Mouse (Mus musculus): ENCODE data around the gene Prrt3. TPM values are rescaled to one million over a fixed set of nuclear protein-coding genes. Genes with fewer than 3 reads are reported as not detected.

The Prrt3 gene
- polyA plus RNA-seq, 1 experiment: 0.22 TPM

DNA sequence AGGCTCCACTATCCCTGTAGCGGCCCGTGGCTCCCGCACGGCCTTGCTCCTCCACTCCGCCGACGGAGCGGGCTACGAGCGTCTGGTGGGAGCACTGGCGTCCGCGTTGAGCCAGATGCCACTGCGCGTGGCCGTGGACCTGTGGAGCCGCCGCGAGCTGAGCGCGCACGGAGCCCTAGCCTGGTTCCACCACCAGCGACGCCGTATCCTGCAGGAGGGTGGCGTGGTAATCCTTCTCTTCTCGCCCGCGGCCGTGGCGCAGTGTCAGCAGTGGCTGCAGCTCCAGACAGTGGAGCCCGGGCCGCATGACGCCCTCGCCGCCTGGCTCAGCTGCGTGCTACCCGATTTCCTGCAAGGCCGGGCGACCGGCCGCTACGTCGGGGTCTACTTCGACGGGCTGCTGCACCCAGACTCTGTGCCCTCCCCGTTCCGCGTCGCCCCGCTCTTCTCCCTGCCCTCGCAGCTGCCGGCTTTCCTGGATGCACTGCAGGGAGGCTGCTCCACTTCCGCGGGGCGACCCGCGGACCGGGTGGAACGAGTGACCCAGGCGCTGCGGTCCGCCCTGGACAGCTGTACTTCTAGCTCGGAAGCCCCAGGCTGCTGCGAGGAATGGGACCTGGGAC lies 19.1 kb downstream of the Prrt3 start:
- H3K4me3 ChIP-seq: peak overlapping the region; percentile 33
- TF ChIP-seq POLR2A (IDR thresholded peaks at IDR 0.05; ENCODE audit: insufficient read length, low read depth) (no peak), TCF12 (IDR thresholded peaks at IDR 0.05; ENCODE audit: insufficient read depth, poor library complexity, severe bottlenecking) (no peak), POLR2AphosphoS2 (IDR thresholded peaks at IDR 0.05; ENCODE audit: insufficient read length, low read depth) (no peak), TCF3 (IDR thresholded peaks at IDR 0.05; ENCODE audit: insufficient read length, low read depth) (no peak), CEBPB (IDR thresholded peaks at IDR 0.05; ENCODE audit: insufficient read depth, poor library complexity, severe bottlenecking) (no peak), SRF (IDR thresholded peaks at IDR 0.05; ENCODE audit: control insufficient read depth, insufficient read length, low read depth) (no peak)
- peak overlapping the region; percentile 80 for H3K4me2 ChIP-seq (ENCODE audit: low read depth)
- no peaks in the 10 kb centered on the region for H3K79me2 ChIP-seq (ENCODE audit: control insufficient read depth, insufficient read depth)
- no peaks in the 10 kb centered on the region for H3K27me3 ChIP-seq (ENCODE audit: control insufficient read depth, insufficient read depth, insufficient read length)
- peaks cover 4% of the 10 kb centered on the region for H3K36me3 ChIP-seq (ENCODE audit: control insufficient read depth, insufficient read depth)
- no peak overlapping the region for H3ac ChIP-seq (ENCODE audit: control insufficient read depth, insufficient read length)

DNA sequence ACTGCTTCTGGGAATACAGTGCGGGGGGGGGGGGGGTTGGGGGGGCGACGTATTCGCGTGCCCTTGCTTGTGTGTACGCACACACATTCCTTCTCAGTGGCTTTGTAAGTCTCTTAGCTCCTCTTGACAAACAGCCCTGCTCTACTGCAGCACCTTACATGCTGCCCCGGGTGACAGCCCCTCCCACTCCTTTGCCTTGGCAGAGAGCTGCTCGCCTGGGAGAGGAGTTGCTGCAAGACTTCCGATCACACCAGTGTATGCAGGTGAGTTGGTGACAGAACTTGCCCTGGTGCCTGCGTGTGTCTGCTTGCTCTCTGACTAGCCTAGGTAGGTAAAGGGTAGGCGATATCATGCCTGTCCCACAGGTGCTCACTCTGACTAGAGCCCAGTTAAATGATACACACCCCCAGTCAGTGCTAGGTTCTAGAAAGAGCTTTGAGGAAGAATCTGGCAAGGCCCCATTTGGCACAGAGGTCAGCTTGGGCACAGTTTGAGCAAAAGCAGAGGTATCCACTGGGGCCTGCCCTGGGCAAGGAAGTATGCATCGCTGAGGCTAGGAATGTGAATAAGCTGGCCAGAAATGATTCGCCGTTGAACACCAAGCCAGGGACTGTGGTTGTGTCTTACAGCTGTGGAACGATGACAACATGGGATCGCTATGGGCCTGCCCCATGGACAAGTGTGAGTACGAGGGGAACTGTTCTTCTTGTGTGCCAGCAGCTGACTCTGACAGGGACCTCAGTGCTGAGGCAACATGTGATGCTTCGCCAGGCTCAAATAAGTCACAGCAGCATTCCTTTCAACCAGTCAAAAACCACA lies 21.0 kb downstream of the Prrt3 start:
- H3K4me3 ChIP-seq: no peak overlapping the region
- TF ChIP-seq USF1 (IDR thresholded peaks at IDR 0.05; ENCODE audit: low read depth) (peak; percentile 78), MYOG (IDR thresholded peaks at IDR 0.05; ENCODE audit: control insufficient read depth in 1 of 3, insufficient read depth in 1 of 3, insufficient read length in 2 of 3, low read depth in 2 of 3) (peak; percentile 90 to 97 (median 93)), SRF (IDR thresholded peaks at IDR 0.05; ENCODE audit: control insufficient read depth, insufficient read length, low read depth) (peak; percentile 22), MYOD1 (IDR thresholded peaks at IDR 0.05; ENCODE audit: control insufficient read depth in 1 of 3, insufficient read length in 2 of 3, low read depth in 2 of 3) (peak; percentile 6 to 95 (median 91)), REST (IDR thresholded peaks at IDR 0.05; ENCODE audit: insufficient read depth, insufficient read length) (no peak), POLR2A (IDR thresholded peaks at IDR 0.05; ENCODE audit: insufficient read length, low read depth) (no peak), TCF12 (IDR thresholded peaks at IDR 0.05; ENCODE audit: insufficient read depth, poor library complexity, severe bottlenecking) (peak; percentile 54), MAX (IDR thresholded peaks at IDR 0.05; ENCODE audit: low read depth) (peak; percentile 22), TCF3 (IDR thresholded peaks at IDR 0.05; ENCODE audit: insufficient read length, low read depth) (no peak), CEBPB (IDR thresholded peaks at IDR 0.05; ENCODE audit: insufficient read depth, poor library complexity, severe bottlenecking) (0 out of 2 replicates have a peak, but pooled peaks have one; percentile 24), POLR2AphosphoS2 (IDR thresholded peaks at IDR 0.05; ENCODE audit: insufficient read length, low read depth) (no peak), E2F4 (IDR thresholded peaks at IDR 0.05; ENCODE audit: insufficient read depth) (no peak)
- H3K79me2 ChIP-seq (ENCODE audit: control insufficient read depth, insufficient read depth): no peaks in the 10 kb centered on the region
- H3ac ChIP-seq (ENCODE audit: control insufficient read depth, insufficient read length): no peak overlapping the region
- H3K27me3 ChIP-seq (ENCODE audit: control insufficient read depth, insufficient read depth, insufficient read length): no peaks in the 10 kb centered on the region
- H3K36me3 ChIP-seq (ENCODE audit: control insufficient read depth, insufficient read depth): peaks cover 4% of the 10 kb centered on the region
- peak overlapping the region; percentile 66 for H3K4me2 ChIP-seq (ENCODE audit: low read depth)

- Histone ChIP-seq H3K4me3 (no peak overlapping the region), H3K27me3 (ENCODE audit: control insufficient read depth, insufficient read depth, insufficient read length) (no peaks in the 10 kb centered on the region), H3ac (ENCODE audit: control insufficient read depth, insufficient read length) (no peak overlapping the region), H3K79me2 (ENCODE audit: control insufficient read depth, insufficient read depth) (no peaks in the 10 kb centered on the region), H3K36me3 (ENCODE audit: control insufficient read depth, insufficient read depth) (peaks cover 4% of the 10 kb centered on the region), H3K4me2 (ENCODE audit: low read depth) (no peak overlapping the region)
- TF ChIP-seq MYOD1 (IDR thresholded peaks at IDR 0.05; ENCODE audit: control insufficient read depth in 1 of 3, insufficient read length in 2 of 3, low read depth in 2 of 3) (no peak), POLR2A (IDR thresholded peaks at IDR 0.05; ENCODE audit: insufficient read length, low read depth) (no peak)
Observed at GRCm38 (mm10) chr6:113478906-113479305, 22.8 kb downstream of the Prrt3 start.

GRCm38 (mm10) chr6:113477353-113477752 lies 24.4 kb downstream of the Prrt3 start:
- no peak overlapping the region for H3K4me2 ChIP-seq (ENCODE audit: low read depth)
- H3K36me3 ChIP-seq (ENCODE audit: control insufficient read depth, insufficient read depth): peaks cover 4% of the 10 kb centered on the region
- H3K27me3 ChIP-seq (ENCODE audit: control insufficient read depth, insufficient read depth, insufficient read length): no peaks in the 10 kb centered on the region
- no peak for TF ChIP-seq CEBPB (IDR thresholded peaks at IDR 0.05; ENCODE audit: insufficient read depth, poor library complexity, severe bottlenecking)
- peak in 1 of 3 experiments; percentile 23 for TF ChIP-seq MYOG (IDR thresholded peaks at IDR 0.05; ENCODE audit: control insufficient read depth in 1 of 3, insufficient read depth in 1 of 3, insufficient read length in 2 of 3, low read depth in 2 of 3)
- no peak overlapping the region for H3ac ChIP-seq (ENCODE audit: control insufficient read depth, insufficient read length)
- H3K4me3 ChIP-seq: no peak overlapping the region
- H3K79me2 ChIP-seq (ENCODE audit: control insufficient read depth, insufficient read depth): no peaks in the 10 kb centered on the region

GRCm38 (mm10) chr6:113473715-113474114 lies 28.0 kb downstream of the Prrt3 start:
- no peak overlapping the region for H3K4me2 ChIP-seq (ENCODE audit: low read depth)
- H3ac ChIP-seq (ENCODE audit: control insufficient read depth, insufficient read length): no peak overlapping the region
- no peak overlapping the region for H3K4me3 ChIP-seq
- no peaks in the 10 kb centered on the region for H3K79me2 ChIP-seq (ENCODE audit: control insufficient read depth, insufficient read depth)
- H3K36me3 ChIP-seq (ENCODE audit: control insufficient read depth, insufficient read depth): peaks cover 4% of the 10 kb centered on the region
- TF ChIP-seq USF1 (IDR thresholded peaks at IDR 0.05; ENCODE audit: low read depth): no peak
- no peak for TF ChIP-seq SRF (IDR thresholded peaks at IDR 0.05; ENCODE audit: control insufficient read depth, insufficient read length, low read depth)
- no peak for TF ChIP-seq REST (IDR thresholded peaks at IDR 0.05; ENCODE audit: insufficient read depth, insufficient read length)
- no peak for TF ChIP-seq CEBPB (IDR thresholded peaks at IDR 0.05; ENCODE audit: insufficient read depth, poor library complexity, severe bottlenecking)
- no peak for TF ChIP-seq MAX (IDR thresholded peaks at IDR 0.05; ENCODE audit: low read depth)
- TF ChIP-seq TCF12 (IDR thresholded peaks at IDR 0.05; ENCODE audit: insufficient read depth, poor library complexity, severe bottlenecking): no peak
- no peak for TF ChIP-seq POLR2AphosphoS2 (IDR thresholded peaks at IDR 0.05; ENCODE audit: insufficient read length, low read depth)
- no peak for TF ChIP-seq E2F4 (IDR thresholded peaks at IDR 0.05; ENCODE audit: insufficient read depth)
- no peak for TF ChIP-seq MYOG (IDR thresholded peaks at IDR 0.05; ENCODE audit: control insufficient read depth in 1 of 3, insufficient read depth in 1 of 3, insufficient read length in 2 of 3, low read depth in 2 of 3)
- TF ChIP-seq TCF3 (IDR thresholded peaks at IDR 0.05; ENCODE audit: insufficient read length, low read depth): no peak
- no peak for TF ChIP-seq MYOD1 (IDR thresholded peaks at IDR 0.05; ENCODE audit: control insufficient read depth in 1 of 3, insufficient read length in 2 of 3, low read depth in 2 of 3)
- TF ChIP-seq POLR2A (IDR thresholded peaks at IDR 0.05; ENCODE audit: insufficient read length, low read depth): no peak
- no peaks in the 10 kb centered on the region for H3K27me3 ChIP-seq (ENCODE audit: control insufficient read depth, insufficient read depth, insufficient read length)
